Mouse (Mus musculus): ENCODE measurements around the gene Nudt17.

DNA sequence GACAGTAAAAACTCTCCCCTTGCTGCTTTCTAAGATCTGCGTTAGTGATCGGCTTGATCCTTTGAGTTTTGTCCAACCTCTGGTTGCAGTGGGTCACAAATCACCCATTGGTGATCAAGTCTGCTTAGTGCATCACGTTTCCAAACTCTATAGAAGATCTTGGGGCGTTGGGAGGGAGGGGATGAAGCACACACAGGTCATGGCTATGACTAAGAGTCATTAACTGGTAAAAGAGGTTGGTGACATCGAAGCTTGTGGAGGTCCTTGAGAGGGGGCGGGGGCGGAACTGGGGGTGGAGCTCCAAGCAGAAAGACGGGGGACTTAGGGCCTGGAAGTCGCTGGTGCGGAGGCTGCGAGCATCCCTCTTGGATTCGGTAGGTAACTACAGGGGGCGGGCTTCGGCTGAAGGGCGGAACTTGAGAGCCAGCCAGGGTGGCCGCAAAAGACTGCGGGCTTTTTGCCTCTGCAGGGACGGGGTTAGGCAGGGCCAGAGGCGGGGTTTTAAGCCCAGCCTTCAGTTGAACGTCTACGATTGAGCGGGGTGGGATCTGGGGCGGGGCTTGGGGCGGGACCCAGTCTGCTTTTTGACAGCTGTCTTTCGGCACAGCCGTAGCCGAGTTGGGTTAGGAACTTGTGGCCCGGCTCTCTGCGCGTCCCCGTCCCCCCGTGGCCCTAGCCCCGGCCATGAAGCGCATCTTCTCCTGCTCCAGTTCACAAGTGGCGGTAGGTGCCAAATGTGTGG lies 38.5 kb downstream of the Nudt17 start, which contains the start of gene Ankrd35:
- TF ChIP-seq POLR2A (IDR thresholded peaks at IDR 0.05; ENCODE audit: borderline replicate concordance, extremely low read depth, low read depth, low read length) (peak; percentile 29; the same call in 1 of the 2 replicates), CTCF (IDR thresholded peaks at IDR 0.05; ENCODE audit: insufficient read depth, low read length) (0 out of 2 replicates have a peak, but pooled peaks have one; percentile 2)

Data from lung, adult 2 months (tissue).